Mouse (Mus musculus): ENCODE measurements at regions not wholly inside any gene's neighbourhood (a gene's known extent, or its start where the extent isn't known, plus 50 kb on each side); places are given as distances from the start of the nearest gene placed in this dataset.

DNA sequence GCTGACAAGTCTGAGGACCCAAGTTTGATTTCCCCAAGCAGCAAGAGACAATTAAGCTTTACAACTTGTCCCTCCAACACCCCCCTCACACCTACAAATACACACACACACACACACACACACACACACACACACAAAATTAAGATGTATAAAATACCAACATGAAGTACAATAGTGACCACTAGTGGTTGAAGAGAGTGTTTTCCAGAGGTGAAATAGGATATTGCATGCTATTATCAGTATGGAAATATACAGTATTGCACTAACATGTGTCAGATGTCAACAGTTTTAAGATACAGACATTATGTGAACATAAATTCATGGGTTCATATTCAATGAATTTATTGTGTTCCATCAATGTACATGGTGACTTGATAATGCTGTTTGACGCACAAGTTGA lies 685.7 kb upstream of the Cdh6 start:
- DNase-seq (ENCODE audit: low spot score) = peak; percentile 33

DNA sequence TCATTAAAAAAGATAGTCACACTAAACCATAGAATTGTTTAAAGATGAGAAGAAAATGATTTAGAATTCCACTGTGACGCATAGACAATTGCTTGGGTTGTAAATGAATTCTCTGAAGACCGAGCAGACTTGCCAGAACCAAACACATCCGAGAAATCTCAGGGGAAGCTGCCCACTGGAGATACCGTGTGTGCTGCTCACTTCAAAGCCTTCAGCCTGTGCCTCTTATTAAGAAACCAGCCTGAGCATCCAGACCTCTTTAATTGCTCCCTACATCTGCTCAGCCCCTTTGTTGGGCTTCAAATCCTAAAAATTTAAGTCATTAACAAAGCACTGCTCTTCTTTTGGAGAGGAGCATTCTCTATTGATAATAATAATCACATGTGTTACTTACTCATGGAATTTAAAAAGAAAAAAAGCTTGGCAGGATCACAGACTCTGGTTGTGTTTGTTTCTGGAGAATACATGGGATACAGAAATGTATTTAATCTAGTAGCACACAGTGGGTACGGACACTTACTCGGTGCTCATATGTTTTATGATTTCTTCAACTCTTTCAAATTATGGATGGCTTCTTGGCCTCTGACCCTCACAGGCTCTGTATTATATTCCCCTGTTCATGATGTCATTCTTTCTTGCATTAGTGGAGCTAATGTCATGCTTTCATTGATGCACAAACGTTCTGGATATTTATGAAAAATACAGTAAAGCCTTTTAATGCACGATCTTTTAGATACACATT lies 680.8 kb upstream of the Cdh6 start:
- DNase-seq (ENCODE audit: low spot score) = no peak

Measured in embryo, embryonic 10.5 days (tissue).